Mouse (Mus musculus) thymus, adult 2 months (tissue): ENCODE measurements around the gene Rap1b. TPM values are rescaled to one million over a fixed set of nuclear protein-coding genes. Genes with fewer than 3 reads are reported as not detected.

Experiments used
- DNase-seq: peaks from one replicate; pipeline ENCODE4 v3.0.0; 2021
- H3K27ac ChIP-seq: fragments of 200-500 bp; 2 replicates; pipeline ENCODE4 v1.5.1; 2012; ENCODE audit warnings: low read length, control low read depth; ENCODE audit not compliant: control insufficient read depth, insufficient read depth
- H3K27me3 ChIP-seq: fragments of 200-500 bp; 2 replicates; pipeline ENCODE4 v1.6.1; 2012; ENCODE audit warnings: mild to moderate bottlenecking, low read length, moderate library complexity, mixed read lengths; ENCODE audit not compliant: control insufficient read depth, insufficient read depth
- H3K36me3 ChIP-seq: fragments of 200-500 bp; 2 replicates; pipeline ENCODE4 v1.6.1; 2012; ENCODE audit warnings: mild to moderate bottlenecking, low read length, moderate library complexity; ENCODE audit not compliant: control insufficient read depth, insufficient read depth
- H3K4me1 ChIP-seq: fragments of 200-500 bp; replicated peaks from 2 replicates; pipeline ENCODE4 v1.6.1; 2012; ENCODE audit warnings: low read length; ENCODE audit not compliant: control insufficient read depth, insufficient read depth
- H3K4me3 ChIP-seq: fragments of 200-500 bp; 2 replicates; pipeline ENCODE4 v1.5.1; 2012; ENCODE audit warnings: mild to moderate bottlenecking, low read length, control low read depth, moderate library complexity; ENCODE audit not compliant: control insufficient read depth, insufficient read depth
- CTCF ChIP-seq: fragments of 200-500 bp; IDR thresholded peaks from 2 replicates; pipeline ENCODE4 v1.5.1; 2012; ENCODE audit warnings: mild to moderate bottlenecking, control low read depth, low read length, moderate library complexity, borderline replicate concordance; ENCODE audit not compliant: control insufficient read depth, poor library complexity, insufficient read depth; ENCODE audit errors: extremely low read depth
- POLR2A ChIP-seq: fragments of 200-500 bp; IDR thresholded peaks from 2 replicates; pipeline ENCODE4 v1.6.1; 2012; ENCODE audit warnings: mild to moderate bottlenecking, low read length, control low read depth, moderate library complexity; ENCODE audit not compliant: control insufficient read depth, poor library complexity, insufficient read depth; ENCODE audit errors: extremely low read depth
- WGBS: fragments of 180-500 bp; shearing (Covaris S2); methylation state at CpG from one replicate; pipeline ENCODE4 v1.1.7; 2018; 5-methylcytosine and 5-hydroxymethylcytosine counted together
- polyA plus RNA-seq: library from polyadenylated mRNA; depleted of rRNA; stranded (reverse); fragments of >200 nt; gene quantifications from 2 replicates; pipeline ENCODE4 v1.2.3, GENCODE M21; 2012

The Rap1b gene
- polyA plus RNA-seq, 1 experiment = 60.9 TPM

DNA sequence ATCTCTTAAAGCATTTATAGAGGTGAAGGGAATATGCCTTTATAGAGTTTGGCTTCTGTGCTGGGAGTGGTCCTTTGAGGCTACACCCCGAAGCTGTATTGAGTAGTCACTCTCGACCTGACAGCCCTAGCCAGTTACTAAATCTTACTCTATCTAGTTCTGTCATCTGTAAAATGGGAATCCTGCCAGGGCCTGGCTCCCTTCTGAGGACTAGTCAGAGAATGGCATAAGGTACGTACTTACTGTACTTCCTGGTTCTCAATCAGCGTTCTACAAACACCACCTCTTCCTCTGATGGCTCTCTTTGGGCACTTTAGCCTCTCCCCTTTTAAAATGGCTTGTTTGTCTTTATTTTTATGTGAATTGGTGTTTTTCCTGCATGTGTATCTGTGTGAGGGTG, 28.1 kb upstream of the Rap1b start:
- H3K36me3 ChIP-seq = no peaks in the 10 kb centered on the region
- H3K27ac ChIP-seq = no peak overlapping the region
- H3K27me3 ChIP-seq = no peaks in the 10 kb centered on the region
- WGBS = 48% methylated on average over 4 of the region's 4 CpGs
- no peak for DNase-seq
- TF ChIP-seq CTCF (no peak), POLR2A (no peak)
- peaks cover 3% of the 10 kb centered on the region for H3K4me1 ChIP-seq
- H3K4me3 ChIP-seq = no peak overlapping the region

DNA sequence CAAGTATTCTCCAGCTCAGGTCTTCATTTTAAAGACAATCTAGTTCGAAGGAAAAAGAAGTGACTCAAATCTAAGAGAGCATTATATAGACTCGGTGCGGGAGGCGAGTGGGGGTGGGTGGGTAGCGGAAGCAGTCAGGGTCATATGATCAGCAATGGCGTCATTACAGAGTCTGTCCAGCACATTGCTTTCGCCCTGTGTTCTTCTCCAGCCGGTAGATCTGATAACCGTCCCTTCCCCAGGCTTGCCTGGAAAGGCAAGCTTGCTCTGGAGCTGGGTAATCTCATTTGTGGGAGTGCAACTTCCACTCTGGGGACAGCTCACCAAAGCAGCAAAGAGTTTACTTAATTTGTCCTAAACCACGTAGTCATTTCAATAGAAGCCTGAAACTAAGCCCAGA, 26.6 kb upstream of the Rap1b start:
- WGBS = 89% methylated on average over 10 of the region's 10 CpGs

DNA sequence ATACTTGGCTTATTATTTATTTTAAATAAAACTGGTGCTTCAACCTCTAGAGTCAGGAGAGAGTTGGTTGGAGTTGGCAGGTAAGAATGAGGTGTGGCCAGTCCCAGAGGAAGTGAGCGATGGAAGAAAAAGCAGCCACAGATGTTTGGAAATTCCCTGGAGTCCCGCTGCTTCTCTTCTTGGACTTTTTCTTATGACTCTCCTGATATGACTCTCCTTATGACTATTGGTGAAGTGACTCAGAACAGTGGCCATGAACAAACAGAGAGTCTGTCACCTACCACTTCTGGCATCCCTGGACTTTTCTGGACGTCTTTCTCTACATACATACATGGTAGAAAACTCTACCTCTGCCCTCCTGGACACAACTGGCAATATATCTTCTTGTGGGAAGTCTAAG, 21.5 kb upstream of the Rap1b start:
- peaks cover 18% of the 10 kb centered on the region for H3K4me1 ChIP-seq
- no peak for DNase-seq
- TF ChIP-seq POLR2A = no peak
- TF ChIP-seq CTCF = no peak
- no peaks in the 10 kb centered on the region for H3K36me3 ChIP-seq
- WGBS = 98% methylated on average over 3 of the region's 3 CpGs
- no peak overlapping the region for H3K27ac ChIP-seq
- no peak overlapping the region for H3K4me3 ChIP-seq
- H3K27me3 ChIP-seq = no peaks in the 10 kb centered on the region

More for the DNA sequence above, 26.6 kb upstream of the Rap1b start:
- H3K27me3 ChIP-seq = no peaks in the 10 kb centered on the region
- TF ChIP-seq POLR2A = no peak
- no peak for TF ChIP-seq CTCF
- no peak overlapping the region for H3K27ac ChIP-seq
- no peaks in the 10 kb centered on the region for H3K36me3 ChIP-seq
- H3K4me3 ChIP-seq = no peak overlapping the region
- no peak for DNase-seq
- H3K4me1 ChIP-seq = peaks cover 3% of the 10 kb centered on the region

DNA sequence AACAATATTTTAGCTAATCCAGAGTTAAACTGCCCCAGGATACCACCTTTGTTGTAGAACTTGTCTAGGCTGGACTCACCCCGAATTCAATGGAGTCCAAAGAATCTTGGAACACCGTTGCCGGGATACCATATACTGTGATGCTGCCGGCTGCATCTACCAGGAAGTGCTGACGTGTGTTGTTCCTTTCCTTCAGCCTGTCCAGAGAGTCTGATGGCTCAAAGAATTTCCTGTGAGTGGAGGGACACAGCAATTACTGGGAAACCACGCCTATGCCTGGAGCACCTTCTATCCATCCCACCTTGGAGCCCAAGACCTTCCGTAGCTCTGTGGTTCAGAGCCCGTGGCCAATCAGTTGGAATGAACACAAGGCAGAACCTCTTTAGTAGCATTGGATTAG, 20.8 kb upstream of the Rap1b start:
- 95% methylated on average over 8 of the region's 8 CpGs for WGBS
- no peak for DNase-seq
- no peak for TF ChIP-seq POLR2A

DNA sequence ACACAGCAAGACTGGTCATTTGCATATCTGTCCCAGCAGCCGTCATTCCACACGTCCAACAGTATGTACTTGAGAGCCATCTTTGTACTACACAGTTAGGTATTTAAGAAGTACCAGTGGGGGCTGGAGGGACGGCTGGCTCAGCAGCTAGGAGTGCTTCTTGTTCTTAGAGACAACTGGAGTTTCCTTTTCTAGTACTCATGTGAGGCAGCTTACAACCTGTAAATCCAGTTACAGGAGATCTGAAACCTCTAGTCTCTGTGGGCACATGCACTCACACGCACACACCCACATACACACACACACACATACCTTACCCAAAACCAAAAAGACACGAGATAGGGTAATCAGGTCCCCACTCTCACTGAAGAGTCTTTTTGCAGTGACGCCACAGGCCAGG, 18.9 kb upstream of the Rap1b start:
- H3K27ac ChIP-seq = peak overlapping the region; percentile 80
- WGBS = 16% methylated on average over 6 of the region's 6 CpGs
- H3K36me3 ChIP-seq = no peaks in the 10 kb centered on the region
- no peaks in the 10 kb centered on the region for H3K27me3 ChIP-seq
- TF ChIP-seq CTCF (no peak), POLR2A (no peak)
- peaks cover 37% of the 10 kb centered on the region for H3K4me1 ChIP-seq
- DNase-seq = peak; percentile 42
- H3K4me3 ChIP-seq = no peak overlapping the region

More for the DNA sequence above, 20.8 kb upstream of the Rap1b start:
- Histone ChIP-seq H3K27me3 (no peaks in the 10 kb centered on the region), H3K4me3 (no peak overlapping the region), H3K27ac (no peak overlapping the region), H3K4me1 (peaks cover 22% of the 10 kb centered on the region), H3K36me3 (no peaks in the 10 kb centered on the region)

DNA sequence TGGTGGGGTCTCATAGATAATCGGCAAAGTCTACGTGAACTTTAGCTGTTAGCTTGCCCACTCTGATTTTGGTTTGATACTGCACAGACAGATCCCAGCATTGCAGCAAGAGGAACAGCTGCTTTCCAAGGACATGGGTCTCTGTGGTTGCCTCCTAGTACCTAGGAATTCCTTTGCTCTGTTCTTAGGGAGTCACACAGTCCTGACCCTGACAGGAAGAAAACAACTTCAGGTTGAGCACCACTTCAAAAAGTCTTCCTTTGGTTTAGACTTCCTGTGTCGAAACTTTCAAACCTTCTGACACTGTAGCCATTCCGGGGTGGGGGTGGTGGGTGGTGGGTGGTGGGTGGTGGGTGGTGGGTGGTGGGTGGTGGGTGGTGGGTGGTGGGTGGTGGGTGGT, 18.4 kb upstream of the Rap1b start:
- H3K4me1 ChIP-seq = peaks cover 37% of the 10 kb centered on the region
- TF ChIP-seq POLR2A = no peak
- no peak for TF ChIP-seq CTCF
- H3K27ac ChIP-seq = peak overlapping the region; percentile 16; the same call in 1 of the 2 replicates
- H3K4me3 ChIP-seq = no peak overlapping the region
- no peaks in the 10 kb centered on the region for H3K36me3 ChIP-seq
- WGBS = 31% methylated on average over 4 of the region's 4 CpGs
- H3K27me3 ChIP-seq = no peaks in the 10 kb centered on the region
- DNase-seq = peak; percentile 29

DNA sequence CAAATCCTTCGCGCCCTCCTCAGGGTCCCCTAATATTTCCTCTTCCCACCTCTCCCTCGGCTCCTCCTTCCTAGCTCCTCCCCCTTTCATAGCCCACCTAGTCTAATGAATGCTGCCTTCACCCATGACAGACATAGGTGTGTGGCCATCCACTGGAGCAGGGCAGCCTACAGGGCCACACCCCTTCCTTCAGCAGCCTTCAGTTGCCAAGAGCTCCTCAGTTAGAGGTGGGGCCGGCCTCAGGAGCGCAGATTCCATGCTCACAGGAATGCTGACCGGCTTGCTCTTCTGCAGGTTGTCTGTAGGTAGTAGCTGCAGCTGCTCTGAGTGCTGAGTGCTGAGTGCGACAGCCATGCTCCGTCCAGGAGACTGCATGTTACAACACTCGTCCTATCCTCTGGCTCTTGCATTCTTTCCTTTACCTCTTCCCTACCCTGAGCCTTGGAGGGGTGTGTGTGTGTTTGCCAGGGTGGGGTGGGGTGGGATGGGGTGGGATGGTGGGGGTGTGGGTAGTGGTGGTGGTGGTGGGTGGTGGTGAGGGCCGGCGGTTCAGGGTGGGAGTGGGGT, 16.3 kb upstream of the Rap1b start:
- TF ChIP-seq POLR2A (no peak), CTCF (no peak)
- Histone ChIP-seq H3K27ac (no peak overlapping the region), H3K4me1 (peaks cover 37% of the 10 kb centered on the region), H3K4me3 (no peak overlapping the region), H3K36me3 (no peaks in the 10 kb centered on the region), H3K27me3 (no peaks in the 10 kb centered on the region)
- WGBS = 95% methylated on average over 11 of the region's 11 CpGs
- DNase-seq = no peak

DNA sequence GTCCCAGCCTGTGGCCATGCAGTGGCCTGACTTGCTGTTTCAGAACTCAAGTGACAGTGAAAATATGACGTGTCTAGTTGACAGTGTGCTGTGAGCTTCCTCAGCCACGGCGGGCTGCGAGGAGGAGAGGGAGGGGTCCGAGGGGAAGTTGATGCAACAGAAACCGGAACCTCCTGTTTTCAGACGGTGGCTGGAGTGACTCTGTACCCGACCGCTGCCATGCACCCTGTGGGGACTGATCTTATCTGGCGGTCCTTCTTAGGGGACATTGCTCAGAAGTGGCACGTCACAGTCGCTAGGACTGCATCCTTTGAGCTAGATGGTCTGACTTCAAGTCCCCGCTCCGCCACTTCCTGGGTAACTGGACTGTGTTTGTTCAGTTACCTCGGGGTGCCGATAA, 15.1 kb upstream of the Rap1b start:
- peak overlapping the region; percentile 55 for H3K4me3 ChIP-seq
- peaks cover 43% of the 10 kb centered on the region for H3K4me1 ChIP-seq
- TF ChIP-seq POLR2A (0 out of 2 replicates have a peak, but pooled peaks have one; percentile 35), CTCF (no peak)
- H3K27ac ChIP-seq = peak overlapping the region; percentile 42
- no peaks in the 10 kb centered on the region for H3K36me3 ChIP-seq
- peak; percentile 72 for DNase-seq
- 14% methylated on average over 16 of the region's 16 CpGs for WGBS
- no peaks in the 10 kb centered on the region for H3K27me3 ChIP-seq
